Mouse (Mus musculus): ENCODE results near the gene Duox1. TPM values are rescaled to one million over a fixed set of nuclear protein-coding genes. Genes with fewer than 3 reads are reported as not detected.

Gene Duox1
- polyA plus RNA-seq, 1 experiment from 2014 or later: 0.05 TPM

DNA sequence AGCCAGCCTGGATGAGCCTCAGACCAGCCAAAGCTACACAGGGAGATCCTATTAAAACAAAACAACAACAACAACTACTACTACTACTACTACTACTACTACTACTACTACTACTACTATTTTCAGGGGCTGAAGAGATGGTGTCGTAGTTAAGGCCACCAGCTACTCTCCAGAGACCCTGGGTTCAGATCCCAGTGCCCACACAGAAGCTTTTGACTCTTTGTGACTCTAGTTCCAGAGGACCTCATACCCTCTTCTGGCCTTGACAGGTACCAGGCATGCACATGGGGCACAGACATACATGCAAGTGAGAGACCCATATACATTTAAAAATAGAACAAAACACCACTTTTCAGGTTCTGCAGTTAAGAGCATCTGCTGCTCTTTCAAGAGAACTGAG is 57.1 kb downstream of the Duox1 start:
- H3K4me3 ChIP-seq (ENCODE audit: low read depth, low read length): no peak overlapping the region
- no peaks in the 10 kb centered on the region for H3K36me3 ChIP-seq (ENCODE audit: control insufficient read depth, insufficient read depth, low read length)
- 86% methylated on average over 1 of the region's 1 CpGs for WGBS
- H3K4me1 ChIP-seq (replicated peaks; ENCODE audit: control insufficient read depth, insufficient read depth, low read length): peaks cover 7% of the 10 kb centered on the region
- no peak overlapping the region for H3K27ac ChIP-seq (ENCODE audit: low read depth)
- H3K4me2 ChIP-seq (ENCODE audit: low read length): no peak overlapping the region
- DNase-seq (ENCODE audit: low spot score) (no peak), ATAC-seq (replicated peaks; ENCODE audit: low FRiP score, low TSS enrichment, low read depth) (no peak)
- H3K27me3 ChIP-seq (replicated peaks; ENCODE audit: control insufficient read depth, insufficient read depth, low read length): no peaks in the 10 kb centered on the region
- H3K9me3 ChIP-seq (ENCODE audit: control insufficient read depth, low read length): no peaks in the 10 kb centered on the region
- H3K9ac ChIP-seq (ENCODE audit: low read length): no peak overlapping the region

DNA sequence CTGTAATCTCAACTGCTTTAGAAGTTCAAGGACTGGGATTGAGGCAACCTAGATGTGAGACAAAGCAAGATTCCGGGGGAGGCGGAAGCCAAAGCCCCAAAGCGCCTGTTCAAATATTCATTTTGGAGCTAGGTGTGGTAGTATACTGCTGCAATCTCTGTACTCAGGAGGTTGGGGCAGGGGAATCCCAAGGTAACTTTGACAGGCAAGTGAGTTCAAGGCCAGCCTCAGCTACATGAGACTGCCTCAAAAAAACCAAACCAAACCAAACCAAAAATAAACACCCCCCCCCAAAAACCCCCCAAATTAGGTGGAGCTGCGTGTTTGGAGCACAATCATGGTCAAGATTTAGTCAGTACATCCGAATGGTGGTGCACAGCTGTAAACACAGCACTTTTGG is 58.5 kb downstream of the Duox1 start:
- Histone ChIP-seq H3K27me3 (replicated peaks; ENCODE audit: control insufficient read depth, insufficient read depth, low read length) (no peaks in the 10 kb centered on the region), H3K4me2 (ENCODE audit: low read length) (no peak overlapping the region), H3K36me3 (ENCODE audit: control insufficient read depth, insufficient read depth, low read length) (no peaks in the 10 kb centered on the region), H3K9ac (ENCODE audit: low read length) (no peak overlapping the region), H3K4me3 (ENCODE audit: low read depth, low read length) (no peak overlapping the region), H3K9me3 (ENCODE audit: control insufficient read depth, low read length) (no peaks in the 10 kb centered on the region), H3K27ac (ENCODE audit: low read depth) (no peak overlapping the region), H3K4me1 (replicated peaks; ENCODE audit: control insufficient read depth, insufficient read depth, low read length) (peaks cover 4% of the 10 kb centered on the region; the same call in 1 of the 2 replicates)
- DNase-seq (ENCODE audit: low spot score) (no peak), ATAC-seq (replicated peaks; ENCODE audit: low FRiP score, low TSS enrichment, low read depth) (no peak)
- 75% methylated on average over 5 of the region's 5 CpGs for WGBS

DNA sequence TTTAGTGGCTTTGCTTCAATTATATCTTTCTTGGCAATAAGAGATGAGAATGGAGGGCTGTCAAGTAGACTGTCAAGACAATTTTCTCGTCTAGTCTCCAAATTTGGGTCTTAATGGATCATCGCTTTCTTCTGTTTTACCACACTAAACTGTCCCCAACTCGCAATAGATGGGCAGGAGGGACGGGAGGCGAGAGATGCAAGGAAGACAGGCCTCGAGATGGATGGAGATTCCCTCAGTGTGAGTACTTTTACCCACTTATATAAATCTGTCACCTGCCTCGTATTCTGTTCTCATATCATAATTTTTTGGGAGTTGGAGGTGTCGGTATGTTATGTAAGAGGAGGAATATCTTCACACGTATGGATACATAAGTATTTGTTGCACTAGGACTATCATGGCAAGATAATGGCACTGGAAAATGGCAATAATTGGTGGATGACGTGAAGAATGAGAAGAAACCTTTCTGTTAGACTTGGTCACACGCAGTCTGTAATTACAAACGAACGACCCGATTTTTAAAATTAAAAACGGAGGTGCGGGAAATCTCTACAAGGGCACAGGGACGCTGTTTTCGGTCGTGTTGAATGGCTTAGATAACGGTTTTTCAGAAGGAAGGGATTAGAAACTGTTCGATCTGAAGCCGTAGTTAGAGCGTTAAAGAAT is 59.3 kb downstream of the Duox1 start:
- Histone ChIP-seq H3K9me3 (ENCODE audit: control insufficient read depth, low read length) (no peaks in the 10 kb centered on the region), H3K4me1 (replicated peaks; ENCODE audit: control insufficient read depth, insufficient read depth, low read length) (0 out of 2 replicates have a peak, but pooled peaks cover 4% of the 10 kb centered on the region), H3K4me3 (ENCODE audit: low read depth, low read length) (peak overlapping the region; percentile 74), H3K36me3 (ENCODE audit: control insufficient read depth, insufficient read depth, low read length) (no peaks in the 10 kb centered on the region), H3K4me2 (ENCODE audit: low read length) (peak overlapping the region; percentile 58), H3K27me3 (replicated peaks; ENCODE audit: control insufficient read depth, insufficient read depth, low read length) (no peaks in the 10 kb centered on the region), H3K27ac (ENCODE audit: low read depth) (no peak overlapping the region), H3K9ac (ENCODE audit: low read length) (peak overlapping the region; percentile 43)
- WGBS: 20% methylated on average over 23 of the region's 23 CpGs
- DNase-seq (ENCODE audit: low spot score): no peak
- no peak for ATAC-seq (replicated peaks; ENCODE audit: low FRiP score, low TSS enrichment, low read depth)

DNA sequence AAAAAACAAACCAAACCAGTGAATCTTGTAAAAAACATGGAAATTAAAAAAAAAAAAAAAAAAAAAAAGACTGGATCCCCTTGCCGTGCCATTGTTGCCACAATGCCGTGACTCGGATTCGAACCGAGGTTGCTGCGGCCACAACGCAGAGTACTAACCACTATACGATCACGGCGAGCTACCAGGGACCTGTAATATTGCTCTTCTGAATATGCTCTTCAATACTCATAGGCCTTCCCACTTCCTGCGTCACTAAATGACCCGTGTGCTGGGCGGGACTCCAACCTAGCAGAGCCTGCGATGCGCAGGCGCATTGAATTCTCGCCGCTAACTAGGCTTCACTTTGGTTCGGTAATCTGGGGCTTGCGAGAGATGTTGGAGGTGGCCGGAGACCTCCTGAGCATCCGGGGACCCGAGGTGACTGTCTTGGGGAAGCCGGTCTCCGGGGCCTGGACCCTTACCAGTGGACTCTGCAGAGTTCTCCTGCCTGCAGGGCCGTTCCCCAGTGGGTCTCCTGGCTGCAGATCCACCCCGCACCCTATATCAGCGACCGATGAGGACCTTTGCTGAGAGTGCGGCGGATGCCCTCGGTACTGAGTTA is 60.0 kb downstream of the Duox1 start:
- no peaks in the 10 kb centered on the region for H3K9me3 ChIP-seq (ENCODE audit: control insufficient read depth, low read length)
- peak overlapping the region; percentile 65 for H3K9ac ChIP-seq (ENCODE audit: low read length)
- ATAC-seq (replicated peaks; ENCODE audit: low FRiP score, low TSS enrichment, low read depth): peak; percentile 79
- 0 out of 2 replicates have a peak, but pooled peaks cover 4% of the 10 kb centered on the region for H3K4me1 ChIP-seq (replicated peaks; ENCODE audit: control insufficient read depth, insufficient read depth, low read length)
- peak overlapping the region; percentile 83 for H3K4me2 ChIP-seq (ENCODE audit: low read length)
- peak overlapping the region; percentile 74 for H3K4me3 ChIP-seq (ENCODE audit: low read depth, low read length)
- H3K27me3 ChIP-seq (replicated peaks; ENCODE audit: control insufficient read depth, insufficient read depth, low read length): no peaks in the 10 kb centered on the region
- peak; percentile 98 for DNase-seq (ENCODE audit: low spot score)
- H3K27ac ChIP-seq (ENCODE audit: low read depth): peak overlapping the region; percentile 88
- H3K36me3 ChIP-seq (ENCODE audit: control insufficient read depth, insufficient read depth, low read length): no peaks in the 10 kb centered on the region
- under 1% methylated on average over 32 of the region's 32 CpGs for WGBS

DNA sequence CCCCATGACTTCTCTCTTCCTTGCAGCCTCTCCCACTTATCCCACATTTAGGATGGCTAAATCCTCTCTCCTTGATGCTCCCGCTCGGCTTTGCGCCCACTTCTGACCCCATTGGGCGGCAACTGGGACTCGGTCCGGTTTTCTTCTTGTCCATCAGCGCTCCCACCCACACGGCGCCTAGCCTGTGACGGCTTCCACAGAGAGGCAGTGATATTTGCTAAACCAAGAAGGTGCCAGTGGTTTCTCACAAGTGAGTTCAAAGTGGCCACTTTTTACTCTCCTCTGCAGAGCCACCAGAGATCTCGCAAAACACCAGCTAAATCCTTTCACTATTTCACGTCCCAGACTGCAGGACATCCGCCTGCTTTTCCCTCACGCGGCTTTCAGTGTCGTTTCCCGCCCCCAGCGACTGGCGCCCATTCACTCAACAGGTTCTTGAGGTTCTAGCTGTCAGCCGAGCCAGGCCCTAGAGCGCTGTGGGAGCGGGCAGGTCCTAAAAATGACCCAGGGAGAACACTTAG is 60.6 kb downstream of the Duox1 start:
- ATAC-seq (replicated peaks; ENCODE audit: low FRiP score, low TSS enrichment, low read depth): 0 out of 2 replicates have a peak, but pooled peaks have one; percentile 1
- DNase-seq (ENCODE audit: low spot score): peak; percentile 87

DNA sequence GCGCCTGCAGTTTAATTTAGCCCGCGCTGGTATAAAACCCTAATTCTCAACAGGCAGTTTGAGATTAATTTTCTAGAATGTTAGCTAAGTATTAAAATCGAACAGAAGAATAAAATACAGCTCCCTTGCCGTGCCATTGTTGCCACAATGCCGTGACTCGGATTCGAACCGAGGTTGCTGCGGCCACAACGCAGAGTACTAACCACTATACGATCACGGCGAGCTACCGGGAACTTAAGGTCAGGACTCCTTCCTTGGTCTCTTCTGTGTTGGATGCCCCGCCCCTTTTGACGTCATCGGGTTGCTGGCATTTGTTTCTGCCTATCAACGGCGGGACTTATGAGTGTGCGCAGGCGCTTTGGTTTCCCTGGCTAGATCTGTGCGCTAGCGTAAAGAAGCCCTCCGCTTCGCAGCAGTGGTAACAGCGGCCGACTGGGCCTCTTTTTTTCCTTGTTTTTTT is 61.8 kb downstream of the Duox1 start:
- no peaks in the 10 kb centered on the region for H3K9me3 ChIP-seq (ENCODE audit: control insufficient read depth, low read length)
- peak; percentile 91 for ATAC-seq (replicated peaks; ENCODE audit: low FRiP score, low TSS enrichment, low read depth)

More for the DNA sequence above, 60.6 kb downstream of the Duox1 start:
- Histone ChIP-seq H3K27ac (ENCODE audit: low read depth) (peak overlapping the region; percentile 88), H3K27me3 (replicated peaks; ENCODE audit: control insufficient read depth, insufficient read depth, low read length) (no peaks in the 10 kb centered on the region), H3K4me3 (ENCODE audit: low read depth, low read length) (peak overlapping the region; percentile 74), H3K4me1 (replicated peaks; ENCODE audit: control insufficient read depth, insufficient read depth, low read length) (0 out of 2 replicates have a peak, but pooled peaks cover 4% of the 10 kb centered on the region), H3K9ac (ENCODE audit: low read length) (peak overlapping the region; percentile 65), H3K9me3 (ENCODE audit: control insufficient read depth, low read length) (no peaks in the 10 kb centered on the region), H3K4me2 (ENCODE audit: low read length) (peak overlapping the region; percentile 83), H3K36me3 (ENCODE audit: control insufficient read depth, insufficient read depth, low read length) (no peaks in the 10 kb centered on the region)
- under 1% methylated on average over 22 of the region's 22 CpGs for WGBS

DNA sequence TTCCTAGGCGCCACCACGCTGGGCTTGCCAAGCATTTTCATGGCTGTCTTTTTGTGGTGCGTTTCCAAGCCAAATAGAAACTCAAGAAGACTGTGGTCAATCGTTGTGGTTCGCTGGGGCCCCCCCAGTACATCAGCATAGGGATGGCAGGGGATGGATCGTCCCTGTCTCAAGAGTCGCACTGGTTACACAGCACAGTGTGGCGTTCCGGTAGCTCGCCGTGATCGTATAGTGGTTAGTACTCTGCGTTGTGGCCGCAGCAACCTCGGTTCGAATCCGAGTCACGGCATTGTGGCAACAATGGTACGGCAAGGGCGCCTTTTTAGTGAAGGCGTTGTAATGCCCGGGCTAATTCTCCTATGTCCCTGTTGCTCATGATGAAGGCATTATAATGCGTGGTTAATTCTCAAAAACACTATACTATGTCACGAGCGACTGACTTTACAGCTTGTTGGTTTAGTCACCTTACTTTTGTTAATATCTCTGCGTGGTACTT is 62.3 kb downstream of the Duox1 start:
- under 1% methylated on average over 26 of the region's 26 CpGs for WGBS
- H3K9me3 ChIP-seq (ENCODE audit: control insufficient read depth, low read length): no peaks in the 10 kb centered on the region
- H3K27ac ChIP-seq (ENCODE audit: low read depth): peak overlapping the region; percentile 91
- peak overlapping the region; percentile 74 for H3K9ac ChIP-seq (ENCODE audit: low read length)
- H3K4me3 ChIP-seq (ENCODE audit: low read depth, low read length): peak overlapping the region; percentile 76
- H3K4me2 ChIP-seq (ENCODE audit: low read length): peak overlapping the region; percentile 57
- H3K36me3 ChIP-seq (ENCODE audit: control insufficient read depth, insufficient read depth, low read length): no peaks in the 10 kb centered on the region
- 0 out of 2 replicates have a peak, but pooled peaks cover 4% of the 10 kb centered on the region for H3K4me1 ChIP-seq (replicated peaks; ENCODE audit: control insufficient read depth, insufficient read depth, low read length)
- DNase-seq (ENCODE audit: low spot score) (peak; percentile 95), ATAC-seq (replicated peaks; ENCODE audit: low FRiP score, low TSS enrichment, low read depth) (peak; percentile 80)
- H3K27me3 ChIP-seq (replicated peaks; ENCODE audit: control insufficient read depth, insufficient read depth, low read length): no peaks in the 10 kb centered on the region

More for the DNA sequence above, 61.8 kb downstream of the Duox1 start:
- H3K27ac ChIP-seq (ENCODE audit: low read depth): peak overlapping the region; percentile 91
- no peaks in the 10 kb centered on the region for H3K27me3 ChIP-seq (replicated peaks; ENCODE audit: control insufficient read depth, insufficient read depth, low read length)
- peak; percentile 100 for DNase-seq (ENCODE audit: low spot score)
- H3K36me3 ChIP-seq (ENCODE audit: control insufficient read depth, insufficient read depth, low read length): no peaks in the 10 kb centered on the region
- H3K9ac ChIP-seq (ENCODE audit: low read length): peak overlapping the region; percentile 74
- under 1% methylated on average over 28 of the region's 28 CpGs for WGBS
- peak overlapping the region; percentile 57 for H3K4me2 ChIP-seq (ENCODE audit: low read length)
- H3K4me1 ChIP-seq (replicated peaks; ENCODE audit: control insufficient read depth, insufficient read depth, low read length): 0 out of 2 replicates have a peak, but pooled peaks cover 4% of the 10 kb centered on the region
- H3K4me3 ChIP-seq (ENCODE audit: low read depth, low read length): peak overlapping the region; percentile 76

DNA sequence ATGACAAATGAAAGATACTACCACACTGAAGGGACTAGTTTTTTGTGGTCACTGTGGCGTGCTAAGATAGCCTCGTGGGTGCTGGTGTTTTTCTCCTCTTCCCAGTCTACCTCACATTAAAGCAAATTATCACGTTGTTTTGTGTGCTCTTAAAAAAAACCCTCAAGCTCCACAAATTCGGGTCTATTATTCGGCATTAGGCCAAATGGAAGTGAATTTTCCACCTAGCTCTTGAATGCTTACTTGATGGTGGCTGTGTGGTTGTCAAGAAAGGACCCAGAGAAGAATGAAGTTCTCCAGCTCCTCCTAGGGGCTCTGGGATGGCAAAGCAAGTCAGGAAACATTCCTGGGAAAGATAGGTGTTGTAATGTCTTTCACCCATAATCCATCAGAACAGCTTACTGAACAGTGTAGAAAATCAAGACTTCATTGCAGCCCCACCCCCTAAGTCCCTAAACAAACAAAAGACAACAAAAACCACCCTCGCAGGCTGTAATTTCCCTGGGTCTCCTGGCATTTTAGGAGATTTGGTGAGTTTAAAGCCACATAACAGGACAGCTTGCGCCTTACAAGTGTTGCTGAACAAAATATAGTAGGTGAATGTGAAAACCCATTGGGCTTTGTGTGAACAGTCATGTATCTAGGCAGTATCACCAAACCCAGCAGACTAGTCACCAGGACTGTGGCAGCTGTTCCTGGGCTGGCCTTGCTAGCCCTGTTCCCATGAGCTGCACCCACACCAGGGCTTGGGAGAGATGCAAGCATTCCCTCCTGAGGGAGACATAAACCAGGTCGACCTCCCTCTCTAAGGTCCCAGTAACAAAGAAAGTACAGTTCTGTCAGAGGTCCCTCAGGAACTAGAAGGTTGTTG is 63.2 kb downstream of the Duox1 start:
- ATAC-seq (replicated peaks; ENCODE audit: low FRiP score, low TSS enrichment, low read depth): no peak
- peak; percentile 62 for DNase-seq (ENCODE audit: low spot score)
- H3K4me3 ChIP-seq (ENCODE audit: low read depth, low read length): peak overlapping the region; percentile 76
- H3K9ac ChIP-seq (ENCODE audit: low read length): peak overlapping the region; percentile 40
- 0 out of 2 replicates have a peak overlapping the region, but pooled peaks have one; percentile 6 for H3K27ac ChIP-seq (ENCODE audit: low read depth)
- no peaks in the 10 kb centered on the region for H3K27me3 ChIP-seq (replicated peaks; ENCODE audit: control insufficient read depth, insufficient read depth, low read length)
- 0 out of 2 replicates have a peak, but pooled peaks cover 4% of the 10 kb centered on the region for H3K4me1 ChIP-seq (replicated peaks; ENCODE audit: control insufficient read depth, insufficient read depth, low read length)
- peak overlapping the region; percentile 57 for H3K4me2 ChIP-seq (ENCODE audit: low read length)
- H3K36me3 ChIP-seq (ENCODE audit: control insufficient read depth, insufficient read depth, low read length): no peaks in the 10 kb centered on the region
- WGBS: 18% methylated on average over 8 of the region's 8 CpGs
- H3K9me3 ChIP-seq (ENCODE audit: control insufficient read depth, low read length): no peaks in the 10 kb centered on the region
